Comparison of ENCODE assay signal across 22 mouse cellular contexts in genomic region chr9:101102288-101102687, GRCm38 (mm10).
"Had no signal": no experiment of that assay in that cellular context is flagged by ENCODE, and none has a peak within 500 bp of the region (broad histone marks: within the 10 kb centered on the region; RNA-seq: fewer than 3 reads in every experiment).

No protein-coding gene starts in this region.

- H3K4me3 ChIP-seq: heart, embryonic 13.5 days; heart, embryonic 15.5 days; hindbrain, embryonic 13.5 days; hindbrain, embryonic 15.5 days; left cerebral cortex, adult 2 months; limb, embryonic 10.5 days; limb, embryonic 12.5 days; liver, embryonic 13.5 days had no signal

- H3K27me3 ChIP-seq: heart, embryonic 13.5 days; heart, embryonic 15.5 days; hindbrain, embryonic 13.5 days; hindbrain, embryonic 15.5 days; limb, embryonic 12.5 days; liver, embryonic 13.5 days had no signal

- H3K4me2 ChIP-seq: heart, embryonic 11.5 days; heart, embryonic 13.5 days; heart, embryonic 15.5 days; hindbrain, embryonic 13.5 days; hindbrain, embryonic 15.5 days; limb, embryonic 12.5 days; liver, embryonic 11.5 days; liver, embryonic 13.5 days had no signal

- H3K9ac ChIP-seq: forebrain, postnatal 0 days; heart, embryonic 13.5 days; heart, embryonic 15.5 days; hindbrain, embryonic 13.5 days; hindbrain, embryonic 15.5 days; limb, embryonic 12.5 days; liver, embryonic 13.5 days had no signal

- H3K27ac ChIP-seq: heart, embryonic 13.5 days; heart, embryonic 15.5 days; hindbrain, embryonic 15.5 days; hindbrain, postnatal 0 days; left cerebral cortex, adult 2 months; limb, embryonic 10.5 days; limb, embryonic 12.5 days; liver, embryonic 13.5 days had no signal

- H3K4me1 ChIP-seq: hindbrain, embryonic 15.5 days; limb, embryonic 10.5 days had no signal

- ATAC-seq: forebrain, postnatal 0 days; hindbrain, postnatal 0 days had no signal

- H3K9me3 ChIP-seq: heart, embryonic 15.5 days; hindbrain, embryonic 15.5 days; limb, embryonic 10.5 days; liver, embryonic 13.5 days had no signal

- DNase-seq: forebrain, postnatal 0 days; gastrocnemius, postnatal 25 days; heart, adult 18-20 months; heart, postnatal 14 days; heart, postnatal 36 days; kidney, adult 18-20 months; kidney, adult 8-10 months; kidney, postnatal 10 days; kidney, postnatal 25 days; kidney, postnatal 4 days; liver; liver, embryonic 13.5 days had no signal
